Mouse (Mus musculus) testis, adult 2 months (tissue): ENCODE measurements around the gene Pigk. TPM values are rescaled to one million over a fixed set of nuclear protein-coding genes. Genes with fewer than 3 reads are reported as not detected.

Experiments
- H3K27ac ChIP-seq: fragments of 200-500 bp; 2 replicates; pipeline ENCODE4 v1.5.1; 2012; ENCODE audit warnings: low read depth, low read length; ENCODE audit not compliant: control insufficient read depth, insufficient read depth
- H3K27me3 ChIP-seq: fragments of 200-500 bp; 2 replicates; pipeline ENCODE4 v1.6.1; 2012; ENCODE audit warnings: mild to moderate bottlenecking, low read length, moderate library complexity; ENCODE audit not compliant: control insufficient read depth, insufficient read depth
- H3K36me3 ChIP-seq: fragments of 200-500 bp; 2 replicates; pipeline ENCODE4 v1.6.1; 2012; ENCODE audit warnings: mild to moderate bottlenecking, low read length; ENCODE audit not compliant: control insufficient read depth, insufficient read depth
- H3K4me1 ChIP-seq: fragments of 200-500 bp; 2 replicates; pipeline ENCODE4 v1.6.1; 2012; ENCODE audit warnings: low read length; ENCODE audit not compliant: control insufficient read depth, insufficient read depth
- H3K4me3 ChIP-seq: fragments of 200-500 bp; 2 replicates; pipeline ENCODE4 v1.5.1; 2012; ENCODE audit warnings: low read depth, mild to moderate bottlenecking, low read length, moderate library complexity, mixed read lengths; ENCODE audit not compliant: control insufficient read depth
- CTCF ChIP-seq: fragments of 200-500 bp; IDR thresholded peaks from 2 replicates; pipeline ENCODE4 v1.5.1; 2012; ENCODE audit warnings: low read depth, mild to moderate bottlenecking, inconsistent platforms, low read length, moderate library complexity; ENCODE audit not compliant: control insufficient read depth, insufficient read depth, insufficient replicate concordance
- POLR2A ChIP-seq: fragments of 200-500 bp; IDR thresholded peaks from 2 replicates; pipeline ENCODE4 v1.6.1; 2012; ENCODE audit warnings: low read depth, mild to moderate bottlenecking, inconsistent platforms, low read length, moderate library complexity; ENCODE audit not compliant: control insufficient read depth
- polyA plus RNA-seq: library from polyadenylated mRNA; depleted of rRNA; stranded (reverse); fragments of >200 nt; gene quantifications from 2 replicates; pipeline ENCODE4 v1.2.3, GENCODE M21; 2012

Gene Pigk
- polyA plus RNA-seq, 1 experiment: 34.6 TPM

DNA sequence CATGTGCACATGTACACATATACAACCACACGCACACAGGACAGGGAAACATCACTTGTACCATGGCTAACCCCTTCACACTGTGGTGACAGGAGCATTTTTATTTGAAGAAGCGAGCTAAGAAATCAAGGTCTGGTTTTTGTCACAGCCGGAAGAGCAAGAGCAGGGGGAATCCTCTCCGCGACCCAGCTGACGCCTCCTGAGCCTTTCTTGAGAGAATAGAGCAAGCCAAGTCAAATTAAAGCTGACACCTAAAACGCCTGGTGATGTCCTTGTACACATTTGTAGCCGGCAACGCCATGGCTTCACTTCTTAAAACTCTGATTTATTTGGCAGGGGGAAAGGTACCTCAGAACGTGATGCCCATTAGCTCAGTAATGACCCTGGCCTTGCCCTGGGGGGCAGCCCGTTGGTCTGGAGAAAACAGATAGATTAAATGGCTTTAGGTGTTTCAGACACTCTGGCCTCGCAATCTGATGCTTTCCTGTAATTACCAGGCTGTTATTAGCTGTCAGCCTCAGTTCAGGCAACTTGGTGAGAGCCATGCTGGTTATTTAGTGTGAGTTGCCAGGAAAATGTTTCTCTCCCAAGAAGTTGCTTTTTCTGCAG, 141.2 kb downstream of the Pigk start:
- TF ChIP-seq POLR2A: no peak
- TF ChIP-seq CTCF: no peak
- Histone ChIP-seq H3K27ac (no peak overlapping the region), H3K27me3 (no peaks in the 10 kb centered on the region), H3K4me1 (peaks cover 5% of the 10 kb centered on the region; the same call in 1 of the 2 replicates), H3K36me3 (no peaks in the 10 kb centered on the region), H3K4me3 (no peak overlapping the region)

DNA sequence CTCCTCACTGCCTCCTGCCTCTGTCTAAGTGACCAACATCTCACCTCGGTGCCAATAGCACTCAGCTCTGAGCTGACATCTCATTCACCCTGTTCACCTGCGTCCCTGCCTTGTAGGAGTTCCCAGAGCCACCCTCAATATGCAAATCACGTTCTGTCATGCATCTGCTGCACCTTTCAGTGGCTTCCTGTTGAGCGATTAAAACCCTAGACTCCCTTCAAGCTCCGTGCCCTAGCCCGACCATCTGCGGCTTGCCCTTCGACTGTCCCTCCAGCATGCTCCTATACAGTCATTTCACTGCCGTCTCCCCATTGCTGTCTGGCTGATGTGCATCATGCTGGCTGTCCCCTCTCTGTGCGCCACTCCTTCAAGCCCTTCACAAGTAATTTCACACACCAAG, 142.2 kb downstream of the Pigk start:
- Histone ChIP-seq H3K36me3 (no peaks in the 10 kb centered on the region), H3K27me3 (no peaks in the 10 kb centered on the region), H3K4me3 (no peak overlapping the region), H3K4me1 (peaks cover 5% of the 10 kb centered on the region; the same call in 1 of the 2 replicates), H3K27ac (no peak overlapping the region)
- TF ChIP-seq CTCF: no peak
- no peak for TF ChIP-seq POLR2A

DNA sequence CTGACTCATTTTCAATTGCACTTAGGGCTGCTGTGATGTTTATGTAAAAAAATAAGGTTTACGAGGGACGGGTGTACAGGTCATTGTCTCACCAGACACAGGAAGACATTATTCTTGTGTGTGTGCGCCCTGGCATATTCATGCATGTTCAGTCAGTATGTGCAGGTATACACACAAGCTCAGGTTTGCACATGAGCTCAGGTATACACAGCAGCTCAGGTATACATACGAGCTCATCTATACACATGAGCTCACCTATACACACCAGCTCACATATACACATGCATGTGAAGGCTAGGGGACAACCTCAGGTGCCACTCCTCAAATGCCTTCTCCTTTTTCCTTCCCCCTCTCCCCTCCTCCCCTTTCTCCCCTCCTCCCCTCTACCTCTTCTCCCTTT, 147.6 kb downstream of the Pigk start:
- no peaks in the 10 kb centered on the region for H3K36me3 ChIP-seq
- TF ChIP-seq CTCF (no peak), POLR2A (no peak)
- H3K27me3 ChIP-seq: no peaks in the 10 kb centered on the region
- no peak overlapping the region for H3K27ac ChIP-seq
- peaks cover 7% of the 10 kb centered on the region for H3K4me1 ChIP-seq
- no peak overlapping the region for H3K4me3 ChIP-seq

DNA sequence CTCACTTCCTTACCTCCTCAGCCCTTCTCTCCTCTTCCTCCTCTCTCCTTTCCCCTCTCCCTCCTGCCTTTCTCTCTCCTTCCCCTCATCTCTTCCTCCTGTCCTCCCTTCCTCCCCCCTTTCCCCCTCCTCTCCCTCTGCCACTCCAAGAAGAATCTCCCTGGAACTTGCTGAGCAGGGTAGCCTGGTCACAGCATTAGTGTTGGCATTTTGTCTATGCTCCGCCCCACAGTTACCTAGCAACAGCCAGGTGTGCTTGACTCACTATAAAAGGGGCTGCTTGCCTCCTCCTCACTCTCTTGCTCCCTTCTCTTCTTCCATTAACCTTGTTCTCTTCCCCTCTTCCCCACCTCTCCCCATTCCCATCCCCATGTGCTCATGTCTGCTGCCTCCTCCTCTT, 148.1 kb downstream of the Pigk start:
- Histone ChIP-seq H3K4me1 (peaks cover 7% of the 10 kb centered on the region), H3K27me3 (no peaks in the 10 kb centered on the region), H3K27ac (no peak overlapping the region), H3K4me3 (no peak overlapping the region), H3K36me3 (no peaks in the 10 kb centered on the region)
- no peak for TF ChIP-seq CTCF
- TF ChIP-seq POLR2A: no peak

DNA sequence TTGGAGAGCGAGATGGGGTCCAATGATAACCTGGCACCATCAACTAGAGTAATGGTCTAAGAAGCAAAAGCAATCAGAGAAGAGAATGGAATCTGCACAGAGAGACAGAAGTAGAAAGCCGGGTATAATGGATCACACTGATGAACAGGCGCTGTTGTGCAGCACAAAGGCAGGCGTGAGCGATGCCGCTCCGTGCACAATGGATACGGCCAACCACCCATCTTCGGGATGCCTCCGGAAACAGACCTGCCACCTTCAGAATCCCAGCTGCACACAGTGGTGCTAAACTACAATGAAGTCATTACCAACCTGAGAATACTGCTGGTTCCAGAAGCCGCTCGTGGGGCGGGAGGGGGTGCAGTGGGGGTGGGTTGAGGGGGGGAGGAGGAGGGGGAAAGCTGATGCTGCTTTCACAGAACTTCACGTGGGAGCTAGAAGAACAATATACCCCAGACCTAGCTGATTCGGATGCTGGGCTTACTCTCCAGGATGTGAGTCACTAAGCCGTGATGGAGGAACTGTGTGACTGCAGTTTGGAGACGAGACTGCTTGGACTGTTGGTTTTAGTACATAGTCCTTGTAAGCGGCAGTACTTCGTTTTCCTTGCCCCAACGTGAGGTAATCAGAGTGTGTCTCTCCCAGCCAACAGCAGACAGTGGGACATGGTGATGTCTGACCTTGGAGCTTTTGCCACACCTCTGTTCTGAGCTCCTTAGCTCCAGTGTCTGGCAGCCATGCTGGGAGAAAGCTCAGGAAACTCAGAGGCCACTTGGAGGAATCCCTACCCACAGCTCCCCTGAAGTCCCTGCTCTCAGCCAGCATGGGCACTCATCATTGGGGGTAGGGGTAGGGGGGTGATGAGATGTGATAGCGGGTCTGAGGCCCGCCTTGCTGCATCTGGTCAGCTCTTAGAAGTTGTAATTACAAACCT, 152.4 kb downstream of the Pigk start:
- no peak overlapping the region for H3K27ac ChIP-seq
- H3K4me1 ChIP-seq: peaks cover 5% of the 10 kb centered on the region
- no peaks in the 10 kb centered on the region for H3K27me3 ChIP-seq
- no peak overlapping the region for H3K4me3 ChIP-seq
- TF ChIP-seq CTCF (no peak), POLR2A (no peak)
- H3K36me3 ChIP-seq: no peaks in the 10 kb centered on the region

DNA sequence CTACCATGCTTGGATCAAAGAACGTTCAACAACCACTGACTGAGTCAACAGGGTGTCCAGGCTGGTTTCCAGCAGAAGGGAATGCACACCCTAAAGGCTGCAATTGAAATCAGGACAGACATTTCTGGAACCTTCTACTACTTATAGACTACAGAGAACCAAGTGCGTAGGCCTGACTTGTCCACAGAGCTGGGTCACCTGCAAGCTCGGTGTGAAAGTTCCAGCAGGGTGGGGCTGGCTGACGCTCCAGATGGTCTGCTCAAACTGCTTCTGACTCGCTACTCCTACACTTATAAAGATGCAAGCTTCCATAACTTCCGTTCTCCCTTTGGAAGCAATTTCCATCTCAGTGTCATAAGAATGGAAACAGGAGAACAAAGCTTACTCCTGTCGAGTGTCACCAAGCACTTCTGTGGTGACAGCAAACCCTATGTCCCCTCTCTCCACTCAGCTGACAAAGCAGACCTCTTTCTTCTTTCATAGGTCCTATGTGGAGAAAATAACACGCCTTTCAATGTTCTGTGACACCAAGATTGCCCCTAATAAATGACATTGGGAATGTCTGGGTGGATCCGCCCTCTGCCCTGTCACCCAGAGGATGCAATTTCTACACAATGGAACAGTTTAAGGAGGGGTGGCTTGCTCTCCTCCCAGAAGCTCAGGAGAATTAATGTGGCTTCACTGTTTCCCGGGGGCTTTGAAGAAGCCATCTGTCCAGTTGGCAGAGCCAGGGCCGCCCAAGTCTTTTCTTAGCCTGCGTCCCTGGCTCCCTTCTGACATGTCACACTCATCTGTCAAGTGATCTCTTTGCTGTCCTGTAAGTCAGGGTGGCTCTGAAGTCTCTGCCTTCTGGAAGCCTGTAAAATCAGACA, 154.0 kb downstream of the Pigk start:
- Histone ChIP-seq H3K4me1 (peaks cover 5% of the 10 kb centered on the region), H3K4me3 (no peak overlapping the region), H3K27me3 (no peaks in the 10 kb centered on the region), H3K27ac (no peak overlapping the region), H3K36me3 (no peaks in the 10 kb centered on the region)
- TF ChIP-seq CTCF: no peak
- no peak for TF ChIP-seq POLR2A

DNA sequence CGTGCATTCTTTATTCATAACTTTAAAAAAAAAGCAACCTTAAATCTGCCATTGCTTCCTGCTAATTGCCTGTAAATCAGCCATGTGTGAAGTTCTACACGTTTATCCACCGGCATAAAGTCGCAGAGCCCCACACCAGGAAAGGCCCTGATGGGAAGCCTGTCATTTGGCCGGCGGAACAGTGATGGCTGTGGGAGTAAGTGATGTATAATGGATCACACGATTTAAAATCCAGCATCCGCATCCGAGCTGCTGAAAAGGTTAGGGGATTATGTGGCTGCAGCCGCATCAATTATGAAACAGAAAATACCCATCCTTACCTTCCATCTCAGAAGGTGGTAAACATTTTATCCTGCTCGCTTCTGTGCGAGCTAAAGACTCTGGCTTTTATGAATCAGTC, 158.2 kb downstream of the Pigk start:
- Histone ChIP-seq H3K27ac (no peak overlapping the region), H3K36me3 (no peaks in the 10 kb centered on the region), H3K27me3 (no peaks in the 10 kb centered on the region), H3K4me3 (no peak overlapping the region), H3K4me1 (peaks cover 2% of the 10 kb centered on the region)
- TF ChIP-seq POLR2A (no peak), CTCF (no peak)
